Mouse (Mus musculus) neural tube, embryonic 11.5 days (tissue): ENCODE measurements around the gene Lrba. TPM values are rescaled to one million over a fixed set of nuclear protein-coding genes. Genes with fewer than 3 reads are reported as not detected.

Experiments
- ATAC-seq: fragments of 200-750 bp; cut with Nextera tagmentation; 2 replicates; pipeline ENCODE4 v1.8.0; 2017; ENCODE audit warnings: moderate number of reproducible peaks, mild to moderate bottlenecking, moderate TSS enrichment, moderate library complexity; ENCODE audit not compliant: insufficient read depth, low FRiP score, low TSS enrichment
- DNase-seq: peaks from one replicate; pipeline ENCODE4 v3.0.0-alpha.2; 2015; ENCODE audit warnings: low spot score
- H3K27ac ChIP-seq: fragments of 300-500 bp; sonication (generic); 2 replicates; pipeline ENCODE4 v1.5.1; 2014; ENCODE audit warnings: low read depth, mild to moderate bottlenecking, low read length
- H3K27me3 ChIP-seq: fragments of 300-500 bp; sonication (generic); 2 replicates; pipeline ENCODE4 v1.6.1; 2014; ENCODE audit warnings: mild to moderate bottlenecking, low read length, mixed read lengths; ENCODE audit not compliant: control insufficient read depth, insufficient read depth
- H3K36me3 ChIP-seq: fragments of 300-500 bp; sonication (generic); 2 replicates; pipeline ENCODE4 v1.6.1; 2014; ENCODE audit warnings: mild to moderate bottlenecking, low read length, moderate library complexity, mixed read lengths; ENCODE audit not compliant: control insufficient read depth, insufficient read depth
- H3K4me1 ChIP-seq: fragments of 300-500 bp; sonication (generic); 2 replicates; pipeline ENCODE4 v1.6.1; 2014; ENCODE audit warnings: low read length, mixed read lengths; ENCODE audit not compliant: control insufficient read depth, insufficient read depth
- H3K4me2 ChIP-seq: fragments of 300-500 bp; sonication (generic); 2 replicates; pipeline ENCODE4 v1.6.1; 2014; ENCODE audit warnings: low read depth, mild to moderate bottlenecking, moderate library complexity
- H3K4me3 ChIP-seq: fragments of 300-500 bp; sonication (generic); 2 replicates; pipeline ENCODE4 v1.5.1; 2014; ENCODE audit warnings: low read depth, low read length
- H3K9ac ChIP-seq: fragments of 300-500 bp; sonication (generic); 2 replicates; pipeline ENCODE4 v1.6.1; 2014; ENCODE audit warnings: mild to moderate bottlenecking, low read length
- H3K9me3 ChIP-seq: fragments of 300-500 bp; sonication (generic); 2 replicates; pipeline ENCODE4 v1.6.1; 2016; ENCODE audit warnings: low read length; ENCODE audit not compliant: control insufficient read depth
- WGBS: fragments of 180-500 bp; shearing (Covaris S2); extraction: QIAGEN DNeasy Blood & Tissue Kit; methylation state at CpG from one replicate; pipeline ENCODE4 v1.1.7; 2014; 5-methylcytosine and 5-hydroxymethylcytosine counted together
- polyA plus RNA-seq: library from polyadenylated mRNA; unstranded; fragments of >200 nt; fragmentation: Nextera tagmentation; extraction: Ambion mirVana; gene quantifications from 2 replicates; pipeline ENCODE4 v1.2.1, GENCODE M21; 2014

The Lrba gene
- polyA plus RNA-seq, 1 experiment from 2014 or later = 5.7 TPM

GRCm38 (mm10) chr3:86539555-86540168 lies 315.2 kb downstream of the Lrba start:
- Histone ChIP-seq H3K36me3 (no peaks in the 10 kb centered on the region), H3K4me2 (no peak overlapping the region), H3K27me3 (peaks cover under 1% of the 10 kb centered on the region; the same call in 1 of the 2 replicates), H3K4me3 (no peak overlapping the region), H3K27ac (peak overlapping the region; percentile 54; the same call in 1 of the 2 replicates), H3K4me1 (peaks cover 7% of the 10 kb centered on the region), H3K9ac (no peak overlapping the region), H3K9me3 (no peaks in the 10 kb centered on the region)
- DNase-seq (peak; percentile 28), ATAC-seq (0 out of 2 replicates have a peak, but pooled peaks have one; percentile 13)
- WGBS = 45% methylated on average over 11 of the region's 11 CpGs

GRCm38 (mm10) chr3:86541074-86541614 lies 316.7 kb downstream of the Lrba start:
- ATAC-seq (no peak), DNase-seq (no peak)
- H3K4me1 ChIP-seq = peaks cover 7% of the 10 kb centered on the region
- 52% methylated on average over 4 of the region's 4 CpGs for WGBS
- H3K36me3 ChIP-seq = no peaks in the 10 kb centered on the region
- no peak overlapping the region for H3K4me3 ChIP-seq
- H3K27me3 ChIP-seq = peaks cover 2% of the 10 kb centered on the region; the same call in 1 of the 2 replicates
- H3K4me2 ChIP-seq = no peak overlapping the region
- H3K9ac ChIP-seq = no peak overlapping the region; the same call in 1 of the 2 replicates
- H3K9me3 ChIP-seq = no peaks in the 10 kb centered on the region
- H3K27ac ChIP-seq = peak overlapping the region; percentile 15; the same call in 1 of the 2 replicates

GRCm38 (mm10) chr3:86541863-86542397 lies 317.4 kb downstream of the Lrba start:
- DNase-seq = no peak
- Histone ChIP-seq H3K9me3 (no peaks in the 10 kb centered on the region), H3K4me2 (peak overlapping the region; percentile 26; the same call in 1 of the 2 replicates), H3K4me3 (no peak overlapping the region), H3K9ac (no peak overlapping the region; the same call in 1 of the 2 replicates), H3K27me3 (peaks cover 8% of the 10 kb centered on the region), H3K27ac (peak overlapping the region; percentile 56), H3K4me1 (peaks cover 10% of the 10 kb centered on the region), H3K36me3 (no peaks in the 10 kb centered on the region)
- no peak for ATAC-seq
- 86% methylated on average over 1 of the region's 1 CpGs for WGBS

DNA sequence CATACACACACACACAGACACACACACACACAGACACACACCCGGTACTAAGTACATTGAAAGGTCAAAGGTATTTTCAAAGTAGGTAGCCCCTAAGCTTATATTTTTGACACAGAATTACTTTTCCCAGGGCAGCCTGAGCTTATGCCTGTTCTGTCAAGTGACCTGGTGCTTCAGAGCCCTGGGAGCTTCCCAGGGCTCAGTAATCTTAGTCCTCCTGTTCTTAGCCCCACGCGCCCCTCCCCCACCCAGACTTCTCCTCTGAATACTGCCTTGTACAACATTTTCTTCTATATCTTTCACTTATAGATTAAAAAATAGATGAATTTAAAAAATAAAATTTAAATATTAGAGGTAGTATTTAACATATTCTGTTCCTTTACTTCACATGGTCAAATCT lies 320.3 kb downstream of the Lrba start:
- H3K9me3 ChIP-seq = no peaks in the 10 kb centered on the region
- peaks cover 23% of the 10 kb centered on the region for H3K27me3 ChIP-seq
- H3K4me3 ChIP-seq = peak overlapping the region; percentile 16
- peaks cover 11% of the 10 kb centered on the region for H3K4me1 ChIP-seq
- WGBS = 30% methylated on average over 3 of the region's 3 CpGs
- ATAC-seq (no peak), DNase-seq (peak; percentile 49)
- H3K27ac ChIP-seq = no peak overlapping the region
- H3K4me2 ChIP-seq = peak overlapping the region; percentile 16; the same call in 1 of the 2 replicates
- H3K9ac ChIP-seq = no peak overlapping the region
- H3K36me3 ChIP-seq = no peaks in the 10 kb centered on the region

DNA sequence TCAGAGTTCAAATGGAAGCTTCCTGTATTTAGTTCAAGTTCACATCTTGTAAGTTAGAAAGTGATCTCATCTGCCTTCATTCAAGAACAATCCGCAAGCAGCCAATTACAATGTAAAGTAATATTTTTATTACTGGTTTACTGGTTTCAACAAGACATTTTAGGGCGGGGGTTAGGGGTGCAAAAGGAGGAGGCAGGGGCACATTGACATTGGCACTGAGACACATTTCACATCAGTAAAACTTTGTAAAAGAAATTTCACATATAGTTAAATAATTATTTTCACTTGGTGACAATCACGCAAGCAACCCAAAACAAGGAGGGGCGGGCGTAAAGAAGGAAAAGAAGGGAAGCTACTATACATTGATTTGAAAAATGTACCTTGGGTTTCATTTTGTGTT lies 321.5 kb downstream of the Lrba start:
- WGBS = 16% methylated on average over 5 of the region's 5 CpGs
- peaks cover 31% of the 10 kb centered on the region for H3K27me3 ChIP-seq
- peak overlapping the region; percentile 73 for H3K4me2 ChIP-seq
- no peak for ATAC-seq
- no peaks in the 10 kb centered on the region for H3K9me3 ChIP-seq
- H3K27ac ChIP-seq = peak overlapping the region; percentile 89; the same call in 1 of the 2 replicates
- peaks cover 15% of the 10 kb centered on the region for H3K4me1 ChIP-seq
- H3K9ac ChIP-seq = peak overlapping the region; percentile 73
- H3K36me3 ChIP-seq = no peaks in the 10 kb centered on the region
- peak overlapping the region; percentile 50 for H3K4me3 ChIP-seq
- DNase-seq = no peak

DNA sequence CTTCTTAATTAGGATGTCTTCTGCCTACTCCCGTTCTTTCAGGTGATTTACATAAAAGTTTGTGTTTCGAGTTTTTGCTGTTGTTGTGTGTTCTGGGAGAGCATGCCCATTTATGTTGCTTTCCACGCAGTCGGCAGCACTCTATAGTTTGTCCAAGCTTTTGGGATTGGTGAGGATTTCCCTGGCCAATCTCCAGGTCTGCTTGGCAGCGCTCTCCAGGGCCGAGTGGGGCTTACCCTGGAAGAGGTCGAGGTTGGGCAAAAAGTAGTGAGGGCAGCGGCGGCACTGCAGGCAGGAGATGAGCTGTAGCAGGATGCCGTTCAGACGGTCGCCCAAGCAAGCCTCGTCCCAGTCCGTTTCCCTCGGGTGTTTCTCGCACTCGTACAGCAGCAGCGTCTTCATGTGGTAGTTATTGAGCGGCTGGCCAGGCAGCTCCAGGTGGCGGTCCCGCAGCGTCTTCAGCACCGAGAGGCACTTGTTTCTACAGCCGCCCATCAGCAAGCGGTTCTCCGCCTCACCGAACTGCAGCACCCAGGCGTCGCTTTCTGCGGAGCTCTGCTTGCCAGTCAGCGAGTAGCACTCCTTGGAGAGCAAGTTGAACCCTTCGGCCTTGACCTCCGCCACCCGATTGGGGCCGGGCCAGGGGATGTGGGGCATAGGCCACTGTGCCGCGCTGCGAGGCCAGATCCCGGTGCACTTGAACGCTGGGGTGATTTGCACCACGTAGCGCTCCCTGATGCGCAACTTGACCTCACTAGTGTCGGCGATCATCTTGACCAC lies 322.2 kb downstream of the Lrba start:
- ATAC-seq (peak; percentile 21), DNase-seq (peak; percentile 66)
- under 1% methylated on average over 45 of the region's 45 CpGs for WGBS
- Histone ChIP-seq H3K27me3 (peaks cover 31% of the 10 kb centered on the region), H3K4me2 (peak overlapping the region; percentile 73), H3K4me3 (peak overlapping the region; percentile 50), H3K9ac (peak overlapping the region; percentile 73), H3K27ac (peak overlapping the region; percentile 89), H3K36me3 (no peaks in the 10 kb centered on the region), H3K4me1 (peaks cover 15% of the 10 kb centered on the region), H3K9me3 (no peaks in the 10 kb centered on the region)

DNA sequence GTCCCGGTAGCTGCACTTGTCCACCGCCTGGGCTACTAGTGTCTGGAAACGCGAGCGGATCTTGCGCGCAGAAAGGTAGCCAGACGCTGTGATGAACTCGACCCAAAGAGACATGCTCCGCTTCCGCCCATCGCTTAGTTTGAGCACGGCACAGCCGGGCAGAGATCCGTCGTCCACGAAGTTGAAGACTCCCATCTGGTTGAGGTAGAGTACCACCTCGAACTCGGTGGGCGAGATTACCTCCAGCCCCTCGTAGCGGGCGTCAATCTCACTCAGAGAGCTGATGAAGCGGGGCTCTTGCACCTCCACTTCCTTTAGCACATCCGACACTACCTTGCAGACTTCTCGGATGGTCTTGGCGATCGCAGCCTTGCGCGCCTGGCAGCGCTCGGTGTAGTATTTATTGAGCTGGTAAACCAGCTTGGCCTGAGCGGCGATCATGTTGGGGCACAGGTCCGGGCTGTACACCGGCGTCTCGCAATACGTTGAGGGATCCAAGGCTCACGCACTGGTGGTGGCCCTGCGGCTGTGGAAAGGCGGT lies 322.8 kb downstream of the Lrba start:
- peaks cover 15% of the 10 kb centered on the region for H3K4me1 ChIP-seq
- WGBS = under 1% methylated on average over 42 of the region's 42 CpGs
- H3K4me2 ChIP-seq = peak overlapping the region; percentile 73
- no peaks in the 10 kb centered on the region for H3K9me3 ChIP-seq
- peak overlapping the region; percentile 50 for H3K4me3 ChIP-seq
- peaks cover 34% of the 10 kb centered on the region for H3K27me3 ChIP-seq
- H3K9ac ChIP-seq = peak overlapping the region; percentile 73
- 0 out of 2 replicates have a peak, but pooled peaks have one; percentile 10 for ATAC-seq
- no peaks in the 10 kb centered on the region for H3K36me3 ChIP-seq
- H3K27ac ChIP-seq = peak overlapping the region; percentile 89
- DNase-seq = peak; percentile 63
